Mouse (Mus musculus) adrenal gland, adult 8-10 months (tissue): Measurements from ENCODE around the gene Pnma1. TPM values are rescaled to one million over a fixed set of nuclear protein-coding genes. Genes with fewer than 3 reads are reported as not detected.

Experiments
- DNase-seq: peaks from one replicate; pipeline ENCODE4 v3.0.0; 2022
- total RNA-seq, 4 experiments: library from RNA; stranded (reverse); gene quantifications; 2 replicates each; pipeline ENCODE4 v1.2.4; 2022

Gene Pnma1
- total RNA-seq, 4 experiments from 2014 or later = 0.09 to 0.56 (median 0.35) TPM

DNA sequence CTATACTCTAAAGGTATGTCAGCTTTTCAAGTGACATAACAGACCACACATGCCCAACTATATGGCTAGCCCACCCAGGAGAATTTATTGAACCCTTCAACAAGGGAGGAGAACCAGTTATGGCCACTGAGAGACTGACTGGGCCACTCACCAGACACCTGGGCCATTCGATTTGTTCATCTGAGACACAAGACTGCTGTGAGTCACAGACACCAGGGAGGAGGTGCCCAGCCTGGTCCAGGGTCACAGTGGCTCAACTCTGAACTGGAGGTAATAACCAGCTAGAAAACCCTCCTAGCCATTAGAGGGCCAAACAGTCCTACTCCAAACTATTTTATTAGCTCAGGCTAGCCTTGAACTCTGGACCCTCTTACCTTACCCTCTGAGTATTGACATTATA lies 29.8 kb upstream of the Pnma1 start:
- no peak for DNase-seq

DNA sequence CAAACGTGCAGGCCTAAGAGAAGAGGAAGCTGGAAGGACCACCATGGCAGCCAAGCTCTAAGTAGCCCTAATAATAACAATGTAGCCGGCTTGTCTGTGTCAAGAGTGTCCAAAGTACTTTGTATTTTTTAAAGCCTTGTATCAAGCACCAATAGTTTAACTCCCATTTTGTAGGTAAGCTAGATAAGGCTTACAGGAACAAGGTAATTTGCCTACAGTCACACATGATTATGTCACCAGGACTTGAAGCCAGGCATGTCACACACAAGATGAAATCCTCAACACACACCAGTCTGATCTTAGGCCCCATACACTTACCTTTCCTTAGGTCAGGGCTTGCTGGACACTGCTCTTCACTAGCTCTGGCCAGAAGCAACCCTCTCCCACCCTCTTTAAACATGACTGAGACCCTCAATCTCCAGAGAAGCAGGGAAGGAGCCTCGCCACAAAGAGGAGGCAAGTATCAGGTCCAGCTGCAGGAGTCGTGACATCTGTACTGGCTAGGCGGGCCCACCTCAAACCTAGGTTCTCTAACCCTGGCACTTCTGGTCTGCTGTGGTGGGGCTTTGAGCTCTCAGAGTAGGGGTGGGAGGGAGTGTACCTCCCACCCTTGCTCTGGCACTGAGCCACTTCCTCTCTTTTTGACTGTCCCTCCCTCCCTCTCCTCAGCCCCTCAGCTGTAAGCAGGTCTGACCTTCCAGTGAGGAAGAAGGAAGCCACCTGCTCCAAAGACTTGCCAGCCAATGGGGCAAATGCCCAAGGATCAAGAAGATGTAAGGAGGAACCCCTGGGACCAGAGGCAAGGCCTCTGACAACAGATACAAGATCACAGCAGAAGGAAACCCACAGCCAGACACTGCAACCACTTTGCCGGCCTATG lies 28.8 kb upstream of the Pnma1 start:
- no peak for DNase-seq

DNA sequence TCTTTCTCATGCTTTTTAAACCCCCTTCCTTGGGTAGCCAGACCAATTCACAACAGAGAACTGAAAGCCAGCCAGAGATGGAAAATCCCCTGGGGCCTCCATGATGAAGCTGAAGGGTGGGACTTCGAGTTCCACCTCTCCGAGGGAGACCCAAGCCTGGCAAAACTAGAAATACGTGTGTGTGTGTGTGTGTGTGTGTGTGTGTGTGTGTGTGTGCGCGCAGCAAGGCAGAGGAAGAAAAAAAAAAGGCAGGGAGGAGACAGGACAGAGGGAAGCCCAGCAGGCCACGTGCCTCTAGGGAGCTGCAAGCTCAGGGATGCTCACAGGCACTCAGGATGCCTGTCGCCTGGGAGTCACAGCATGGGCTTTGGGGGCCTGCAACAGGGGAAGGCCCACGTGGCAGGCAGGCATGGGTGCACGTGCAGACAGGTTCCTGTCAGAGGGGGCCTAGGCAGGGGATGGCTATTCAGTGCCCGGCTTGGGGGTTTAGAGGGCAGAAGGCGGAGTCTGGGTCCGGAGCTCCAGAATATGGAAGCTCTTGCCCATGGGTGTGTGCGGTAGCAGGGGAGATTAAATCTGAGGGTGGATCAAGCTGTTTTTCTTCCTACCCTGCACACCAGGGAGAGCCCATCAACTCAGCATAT lies 28.0 kb upstream of the Pnma1 start:
- no peak for DNase-seq

DNA sequence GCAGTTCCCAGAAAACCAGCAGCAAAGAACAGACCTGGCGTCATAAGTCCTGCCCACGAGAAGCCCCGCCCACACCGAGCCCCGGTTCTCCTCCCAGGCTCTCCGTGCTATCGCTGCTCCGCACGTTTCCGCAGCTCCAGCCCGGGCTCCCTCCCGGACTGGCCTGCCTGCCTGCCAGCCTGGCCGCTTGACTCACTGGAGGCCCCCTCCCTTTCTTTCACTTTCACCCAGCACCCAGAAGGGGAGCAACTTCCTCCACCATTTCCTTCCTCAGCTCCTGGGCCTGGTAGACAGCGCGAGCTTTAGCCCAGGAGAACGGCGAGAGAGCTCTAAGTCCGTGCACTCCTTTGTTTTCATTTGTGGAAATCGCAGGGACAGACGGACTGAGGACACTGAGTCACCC lies 27.4 kb upstream of the Pnma1 start:
- DNase-seq = peak; percentile 91

DNA sequence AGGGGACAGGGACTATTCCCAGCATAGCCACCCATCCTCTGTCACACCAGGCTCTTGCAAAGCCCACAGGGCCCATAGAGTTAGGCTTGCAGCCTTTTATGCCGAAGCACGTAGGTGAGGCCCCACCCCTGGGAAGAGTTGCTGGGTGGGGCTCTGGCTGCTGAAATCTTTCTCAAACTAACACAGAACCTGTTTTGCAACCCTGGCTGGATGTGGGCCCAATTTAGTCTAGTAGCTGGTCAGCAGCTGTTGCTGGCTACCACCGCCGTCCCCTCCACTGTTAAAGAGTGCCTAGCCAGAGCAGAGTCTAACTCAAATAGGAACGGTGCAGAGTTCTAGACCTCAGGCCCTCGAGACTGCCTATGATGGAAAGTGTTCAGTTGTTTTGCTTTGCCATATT lies 26.6 kb upstream of the Pnma1 start:
- peak; percentile 78 for DNase-seq

DNA sequence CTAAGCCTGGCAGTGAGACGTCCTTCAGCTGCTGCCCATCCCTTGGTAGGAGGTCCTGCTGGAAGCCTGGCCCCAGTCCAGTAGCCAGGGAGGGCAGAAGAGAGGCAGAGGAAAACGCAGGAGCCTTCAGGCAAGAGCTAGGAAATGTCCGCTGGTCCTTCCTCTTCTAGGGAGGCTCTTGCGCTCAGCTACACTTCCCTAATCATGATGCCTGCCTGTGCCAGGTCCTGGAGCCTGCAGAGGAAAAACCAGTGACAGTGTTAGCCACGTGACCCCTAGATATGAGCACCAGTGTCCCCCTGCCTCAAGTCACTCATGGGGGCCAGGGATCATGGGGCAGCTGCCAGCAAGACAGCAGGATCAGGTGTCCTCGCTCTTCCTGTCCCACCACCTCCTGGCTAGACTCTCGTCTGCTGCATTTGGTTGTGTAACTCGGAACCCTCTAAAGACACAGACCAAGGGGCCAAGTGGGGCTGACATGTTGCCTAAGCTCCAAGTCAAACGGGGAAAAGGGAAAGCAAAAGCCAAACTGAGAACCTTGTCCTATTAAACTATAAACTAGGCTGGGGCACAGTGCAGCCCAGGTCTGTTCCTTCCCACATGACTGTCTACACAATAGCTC lies 26.0 kb upstream of the Pnma1 start:
- DNase-seq = peak; percentile 76

DNA sequence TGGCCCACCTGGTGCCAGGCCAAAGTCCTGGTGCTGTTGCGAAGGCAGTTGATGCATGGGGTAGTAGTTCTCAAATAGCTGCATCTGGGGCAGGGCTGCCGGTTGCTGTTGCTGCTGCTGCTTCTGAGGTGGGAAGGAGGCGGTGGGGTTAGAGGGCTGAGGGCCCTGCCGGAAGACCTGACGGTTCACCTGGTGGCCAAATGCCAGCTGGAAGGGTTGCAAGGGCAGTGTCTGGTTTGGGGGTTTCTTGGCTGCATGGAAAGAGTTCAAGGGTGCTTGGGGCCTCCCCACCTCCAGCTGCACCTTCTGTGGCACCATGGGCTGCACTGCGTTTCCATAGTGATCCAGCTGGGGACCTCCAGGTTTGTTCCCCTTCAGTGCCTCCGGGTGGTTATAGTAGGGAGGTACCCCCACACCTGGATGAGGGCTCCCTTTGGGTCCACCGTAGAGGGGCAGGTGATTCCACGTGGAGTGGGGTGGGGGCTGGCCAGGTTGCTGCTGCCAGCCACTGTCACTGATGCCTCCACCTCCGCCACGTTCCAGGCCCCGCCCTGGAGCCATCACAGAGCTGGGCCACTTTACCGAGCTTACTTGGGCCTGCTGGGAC lies 25.1 kb upstream of the Pnma1 start:
- DNase-seq = no peak

DNA sequence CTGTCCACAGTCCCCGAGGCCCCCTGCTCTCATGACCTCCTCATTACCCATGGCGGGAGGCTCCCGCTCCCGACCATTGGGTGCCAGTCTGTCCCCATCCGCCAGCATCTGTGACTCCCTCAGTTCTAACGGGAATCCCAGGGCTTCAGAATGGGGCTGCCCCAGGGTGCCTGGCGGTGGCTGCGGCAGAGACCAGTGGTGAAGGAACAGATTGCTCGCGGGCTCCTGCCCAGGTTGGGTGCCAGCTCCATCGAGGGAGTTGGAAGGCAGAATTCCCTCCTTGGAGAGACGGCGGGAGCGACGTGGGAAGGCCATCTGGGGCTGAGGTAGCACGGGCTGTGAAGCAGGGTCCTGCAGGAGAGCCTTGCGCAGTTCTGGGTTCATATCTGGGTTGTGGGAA lies 24.6 kb upstream of the Pnma1 start:
- DNase-seq = no peak

DNA sequence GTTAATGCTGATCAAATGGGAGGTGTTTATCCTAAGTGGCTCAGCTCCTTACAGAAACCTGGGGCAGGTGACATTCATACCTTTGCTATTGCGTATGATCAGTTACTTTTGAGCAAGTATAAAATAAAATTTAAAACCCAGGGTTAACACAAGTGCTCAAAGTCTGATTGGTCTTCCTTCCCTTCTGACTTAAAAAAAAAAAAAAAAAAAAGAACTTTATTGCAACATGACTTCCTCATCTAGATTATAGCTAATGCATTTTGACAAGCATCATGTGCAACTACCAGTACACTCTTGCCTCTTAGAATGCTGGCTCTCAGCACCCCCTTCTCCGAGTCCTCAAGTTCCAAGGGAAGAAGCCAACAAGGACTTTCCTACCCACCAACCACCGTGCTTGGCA lies 23.9 kb upstream of the Pnma1 start:
- DNase-seq = no peak

DNA sequence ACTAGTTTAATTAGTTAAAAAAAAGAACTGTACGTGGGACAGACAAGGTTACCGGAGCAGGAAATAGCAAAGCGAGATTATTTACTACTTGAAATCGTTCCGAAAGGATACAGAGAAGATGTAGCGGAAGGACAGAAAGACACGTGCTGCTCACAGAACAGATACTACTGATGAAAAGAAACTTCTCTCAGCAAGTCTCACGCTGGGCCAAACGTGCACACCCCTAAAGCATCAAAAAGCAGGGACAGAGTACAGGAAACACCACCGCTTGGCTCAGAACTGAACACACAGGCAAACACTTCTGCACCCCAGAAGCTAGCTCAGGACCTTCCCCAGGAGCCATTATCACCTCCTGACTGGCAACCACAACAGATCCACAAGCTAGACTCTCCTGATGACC lies 22.3 kb upstream of the Pnma1 start:
- DNase-seq = no peak

DNA sequence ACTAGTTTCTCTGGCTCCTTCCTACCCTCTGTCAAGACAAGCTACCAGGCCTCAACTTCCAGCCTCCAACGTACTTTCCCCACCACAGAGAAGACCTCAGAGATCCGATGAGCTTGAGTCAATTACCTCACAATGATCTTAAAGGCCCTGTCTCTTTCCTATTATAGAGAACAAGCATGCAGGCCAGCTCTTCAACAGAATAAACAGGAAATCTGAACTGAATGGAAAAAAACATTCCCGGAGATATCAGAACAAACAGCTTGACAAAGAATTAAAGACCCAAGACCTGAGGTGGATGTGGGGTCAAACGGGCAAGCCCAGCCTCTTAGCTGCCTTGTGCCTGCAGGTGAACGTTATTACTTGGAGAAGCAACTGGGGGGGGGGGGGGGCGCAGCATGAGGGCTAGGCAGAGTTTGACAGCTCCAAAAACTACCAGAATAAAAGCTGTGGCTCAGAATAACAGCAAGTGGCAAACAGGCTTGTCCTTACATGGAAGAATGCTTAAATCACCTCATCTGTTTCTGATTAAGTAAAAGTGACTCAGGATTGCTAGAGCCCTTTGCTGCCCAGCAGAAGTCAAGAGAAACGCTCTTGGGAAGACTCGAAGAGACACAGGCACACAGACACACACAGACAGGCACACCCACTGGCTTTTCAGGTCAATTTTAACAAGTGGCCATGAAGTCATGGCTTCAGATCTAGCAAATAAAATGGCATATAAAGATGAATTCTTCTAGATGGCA lies 17.5 kb upstream of the Pnma1 start:
- DNase-seq = no peak

DNA sequence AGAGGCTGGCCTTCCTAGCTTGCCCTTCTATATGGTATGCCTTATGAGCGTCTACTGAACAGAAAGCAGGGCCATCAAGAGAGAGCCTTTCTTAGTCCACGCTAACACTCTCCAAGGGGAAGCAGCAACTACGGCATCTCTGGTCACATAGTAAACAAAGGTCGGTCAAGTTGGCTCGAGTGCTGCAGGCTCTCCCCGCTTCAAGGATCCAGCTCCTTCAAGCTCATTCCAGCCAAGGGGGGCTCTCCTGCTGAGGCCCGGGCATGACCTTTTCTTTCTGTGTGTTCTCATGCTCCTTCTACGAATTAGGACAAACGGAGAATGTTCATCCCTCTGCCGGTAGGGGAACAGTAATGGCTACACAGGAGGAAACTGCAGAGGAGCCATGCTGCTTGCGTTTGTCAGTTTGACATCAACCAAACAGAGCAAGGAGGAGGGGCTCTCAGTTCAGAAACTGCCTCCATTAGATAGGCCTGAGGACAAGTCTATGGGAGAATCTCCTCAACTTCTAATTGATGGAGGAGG lies 15.4 kb upstream of the Pnma1 start:
- no peak for DNase-seq

DNA sequence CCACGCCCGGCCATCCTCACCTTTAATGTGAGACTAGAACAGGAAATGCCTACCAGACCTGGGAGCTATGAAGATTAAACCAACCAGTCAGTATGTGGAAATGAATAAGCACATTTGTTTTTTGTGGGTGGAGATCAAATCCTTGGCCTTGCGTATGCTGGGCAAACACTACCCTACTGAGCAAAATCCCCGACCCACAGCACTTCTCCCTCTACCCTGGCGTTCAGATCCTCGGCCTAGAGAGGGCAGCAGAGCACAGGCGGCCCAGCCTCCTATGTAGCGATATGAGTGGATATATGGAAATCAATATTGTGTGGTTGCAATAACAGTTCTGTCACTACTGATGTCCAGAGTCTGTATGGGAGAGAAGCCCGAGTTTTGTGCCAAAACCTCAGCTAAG lies 14.8 kb upstream of the Pnma1 start:
- no peak for DNase-seq

DNA sequence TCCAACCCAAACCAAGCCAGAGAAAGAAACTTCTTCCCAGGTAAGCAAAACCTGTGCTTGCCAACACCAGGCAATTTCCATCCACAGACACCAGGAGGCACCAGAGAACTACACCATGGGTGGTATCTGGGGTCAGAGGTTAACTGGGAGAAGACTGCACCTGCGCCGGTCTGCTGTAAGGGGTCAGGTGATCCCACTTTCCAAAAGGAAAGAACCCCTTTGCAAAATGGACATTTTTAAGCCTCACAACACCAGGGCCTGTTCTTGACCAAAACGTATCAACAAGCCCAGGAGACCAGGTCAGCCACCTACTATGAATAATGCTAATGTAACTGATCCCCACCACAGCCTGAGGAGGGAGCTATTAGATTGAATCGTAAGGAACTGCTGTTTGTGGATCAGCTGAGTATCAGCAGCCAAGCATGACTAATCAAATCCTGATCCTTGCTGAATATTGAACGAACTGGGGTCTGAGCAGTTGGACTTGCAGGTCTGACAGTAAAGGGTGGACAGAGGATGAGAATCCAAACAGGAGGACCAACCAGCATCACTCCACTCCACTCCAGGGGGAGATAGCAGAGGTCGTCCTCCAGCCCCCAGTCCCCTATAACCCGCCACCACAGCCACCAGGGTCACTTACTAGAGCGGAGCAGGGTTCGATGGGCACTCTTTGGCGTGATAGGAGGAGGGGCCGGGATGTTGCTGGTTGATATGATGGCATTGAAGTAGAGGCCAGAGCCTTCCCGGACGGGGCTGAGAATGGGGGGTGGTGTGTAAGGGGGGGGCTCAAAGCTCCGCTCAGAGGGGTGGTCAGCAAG lies 13.5 kb upstream of the Pnma1 start:
- no peak for DNase-seq

DNA sequence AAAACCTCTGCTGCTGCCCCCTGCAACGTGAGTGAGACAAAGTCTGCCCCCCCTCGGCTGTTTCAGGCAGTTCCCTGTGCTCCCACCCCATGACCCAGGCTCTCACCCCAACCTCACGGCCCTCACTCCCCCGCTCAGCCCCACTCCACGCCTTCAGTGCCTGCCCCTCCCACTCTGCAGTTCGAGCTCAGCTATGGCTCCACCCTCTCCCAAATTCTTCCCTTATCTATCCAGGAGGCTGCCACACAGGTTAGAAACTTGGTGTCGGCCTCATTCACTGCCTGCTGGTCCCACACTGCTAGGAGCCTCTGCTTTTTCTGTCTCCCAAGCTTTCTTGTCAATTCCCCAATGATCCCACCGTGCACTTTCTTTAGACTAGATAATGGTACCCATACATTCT lies 12.8 kb upstream of the Pnma1 start:
- DNase-seq = no peak

DNA sequence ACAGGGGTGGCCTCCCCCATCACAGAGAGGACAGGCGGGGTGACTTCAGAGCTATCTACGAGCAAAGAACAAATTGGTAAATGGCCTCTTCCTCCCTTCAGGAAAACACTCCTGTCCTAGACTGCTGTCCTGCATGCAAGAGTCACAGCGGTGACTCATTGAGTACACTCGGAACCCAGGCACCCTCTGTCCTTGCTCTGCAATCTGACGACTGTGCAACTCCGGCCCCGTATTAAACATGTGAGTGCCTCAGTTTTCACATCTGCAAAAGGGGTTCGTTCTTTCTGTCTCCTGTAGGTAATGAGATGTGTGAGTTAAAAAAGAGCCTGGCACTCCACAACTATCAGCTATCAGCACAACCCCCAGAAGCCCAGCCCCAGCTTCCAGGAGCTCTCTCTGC lies 12.2 kb upstream of the Pnma1 start:
- DNase-seq = no peak

DNA sequence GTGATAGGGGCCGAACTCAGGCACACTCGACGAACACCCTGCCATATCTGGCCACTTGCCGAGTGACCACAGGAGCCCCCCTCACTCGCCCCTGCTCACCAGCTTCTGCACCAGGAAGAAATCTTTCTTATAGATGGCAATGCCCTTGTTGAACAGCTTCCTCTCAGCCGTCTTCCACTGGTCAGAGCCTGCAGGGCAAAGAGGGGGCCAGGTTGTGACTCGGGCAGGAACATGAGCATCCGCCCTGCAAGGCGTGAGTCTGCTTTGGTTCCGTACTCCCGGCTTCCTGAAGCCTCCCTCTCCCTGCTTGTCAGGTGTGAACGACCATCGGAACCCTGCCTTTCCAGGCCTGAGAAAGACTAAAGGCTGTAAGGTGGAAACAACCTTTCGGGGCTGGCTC lies 9.9 kb upstream of the Pnma1 start:
- no peak for DNase-seq

DNA sequence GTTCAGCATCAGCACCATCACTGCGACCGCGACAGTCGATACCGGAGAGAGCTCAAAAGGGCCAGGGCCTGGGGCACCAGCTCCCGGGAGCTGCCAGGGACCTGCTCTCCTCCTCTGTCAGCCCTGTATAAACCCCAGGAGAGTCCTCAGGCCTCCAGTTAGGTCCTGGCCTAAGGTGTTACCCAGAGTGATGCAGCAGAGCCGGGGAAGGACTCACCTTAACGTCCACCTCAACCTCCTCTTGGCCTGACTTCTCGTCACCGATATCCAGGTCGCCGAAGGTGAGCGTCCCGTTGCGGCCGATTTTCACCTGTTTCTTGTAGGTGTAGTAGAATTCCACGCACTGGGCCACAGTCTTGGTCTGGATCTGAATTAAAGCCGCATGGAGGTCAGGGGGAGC lies 7.9 kb upstream of the Pnma1 start:
- no peak for DNase-seq

DNA sequence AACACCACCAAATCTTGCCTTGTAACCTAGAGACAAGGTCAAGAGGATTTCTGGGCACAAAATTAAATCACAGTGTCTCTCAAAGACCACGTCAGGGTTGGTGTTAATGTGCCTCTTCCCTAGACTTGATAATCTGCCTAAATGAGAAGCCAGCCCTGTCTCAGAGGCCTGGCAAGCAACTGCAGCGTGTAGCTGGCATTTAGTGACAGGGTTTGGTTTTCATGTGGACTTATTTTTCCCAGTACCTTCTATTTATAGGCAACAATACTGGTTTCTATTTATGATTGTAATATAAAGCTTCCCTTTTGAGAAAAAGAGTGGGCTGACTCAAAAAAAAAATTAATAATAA lies 7.2 kb upstream of the Pnma1 start:
- no peak for DNase-seq

DNA sequence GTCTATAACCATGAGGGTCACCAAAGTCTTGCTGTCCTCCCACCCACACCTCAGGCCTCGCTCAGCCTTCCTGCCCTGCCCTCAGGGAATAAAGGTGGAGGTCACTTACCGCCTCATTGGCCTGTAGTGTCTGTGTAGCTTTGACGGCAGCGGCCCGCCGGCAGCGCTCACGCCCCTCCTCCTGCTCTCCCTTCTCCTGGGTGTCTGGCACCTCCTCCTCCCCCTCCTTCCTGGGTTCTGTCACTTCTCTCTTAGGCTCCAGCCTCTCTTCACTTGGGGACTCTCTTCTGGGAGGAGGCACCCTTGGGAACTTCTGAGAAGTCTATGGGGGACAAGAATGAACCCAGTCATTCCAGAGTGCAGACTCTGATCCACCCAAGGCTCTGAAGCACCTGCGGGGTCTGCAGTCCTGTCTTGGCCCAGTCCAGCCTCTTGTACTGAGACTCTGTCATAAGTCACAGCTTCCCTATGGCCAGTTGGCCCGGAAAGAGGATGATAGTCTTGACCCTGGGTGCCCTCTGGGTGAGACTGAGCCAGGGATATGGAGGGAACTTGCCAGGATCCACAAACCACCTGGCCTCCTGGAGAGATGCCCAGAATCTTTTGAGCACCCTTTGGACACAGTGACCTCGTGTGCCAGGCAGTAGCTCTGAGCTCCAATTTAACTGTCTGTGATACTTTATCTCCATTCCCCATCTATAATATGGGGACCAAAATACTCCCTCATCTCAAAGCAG lies 6.7 kb upstream of the Pnma1 start:
- no peak for DNase-seq

DNA sequence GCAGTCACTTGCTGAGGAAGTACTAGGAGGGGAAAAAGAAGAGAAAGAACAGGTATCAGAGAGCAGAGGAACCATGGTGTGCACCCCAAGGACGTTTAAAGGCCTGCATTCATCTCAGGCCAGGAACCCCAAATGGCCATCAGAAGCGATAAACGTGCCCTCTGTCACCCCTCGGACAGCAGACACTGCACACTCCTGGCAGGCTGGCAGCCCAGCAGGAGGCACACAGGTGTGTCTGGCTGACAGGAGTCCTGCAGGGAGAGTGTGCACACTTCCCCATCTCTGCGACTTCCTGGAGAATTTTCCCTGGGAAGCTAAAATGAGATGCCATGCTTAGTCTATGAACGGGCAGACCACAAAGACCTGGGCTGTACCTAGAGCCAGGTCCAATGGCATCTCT lies 5.1 kb upstream of the Pnma1 start:
- DNase-seq = no peak
